In the genomic region with DNA sequence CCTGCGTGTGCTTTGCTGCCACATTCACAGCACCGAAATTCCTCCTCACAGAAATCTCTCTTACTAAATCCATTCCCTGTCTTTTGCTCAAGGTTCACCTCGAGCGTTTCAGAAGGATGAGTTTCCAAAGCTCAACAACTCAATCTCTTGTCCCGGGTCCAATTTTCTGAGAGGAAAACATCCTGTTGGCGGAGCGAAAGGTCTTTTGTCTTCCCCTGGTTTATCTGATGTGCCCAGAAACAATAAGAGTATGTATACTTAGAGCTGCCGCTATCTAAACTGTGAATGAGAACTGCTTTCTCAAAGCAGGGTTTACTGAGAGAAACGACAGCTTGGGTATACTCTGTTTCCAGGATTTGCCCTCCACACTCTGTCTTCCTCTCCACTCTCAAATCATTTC, we compare ENCODE assay signal across 20 mouse cellular contexts.
DNase-seq lines count a peak whose midpoint lies in the region; ATAC-seq and TF ChIP-seq lines count a peak whose summit lies in the region.
"Had no signal": no experiment of that assay in that cellular context is flagged by ENCODE, and none has a peak within 500 bp of the region (broad histone marks: within the 10 kb centered on the region; RNA-seq: fewer than 3 reads in every experiment).

No protein-coding gene starts in this region.

- H3K4me2 ChIP-seq in heart, postnatal 0 days (ENCODE audit: low read depth, low read length), result peak overlapping the region; percentile 12; the same call in 1 of the 2 replicates
- H3K4me2 ChIP-seq in liver, postnatal 0 days (ENCODE audit: low read depth, low read length), result no peak overlapping the region
- H3K4me2 ChIP-seq: forebrain, embryonic 15.5 days; hindbrain, embryonic 15.5 days; intestine, embryonic 15.5 days; limb, embryonic 12.5 days; liver, embryonic 15.5 days; midbrain, embryonic 11.5 days had no signal

- H3K27me3 ChIP-seq in heart, postnatal 0 days (ENCODE audit: control insufficient read depth, insufficient read depth, low read length), result peaks cover 8% of the 10 kb centered on the region; the same call in 1 of the 2 replicates
- H3K27me3 ChIP-seq in liver, postnatal 0 days (ENCODE audit: insufficient read depth, low read length), result no peaks in the 10 kb centered on the region
- H3K27me3 ChIP-seq: hindbrain, embryonic 15.5 days; intestine, embryonic 15.5 days; limb, embryonic 12.5 days; liver, embryonic 15.5 days had no signal

- TF ChIP-seq CTCF in gastrocnemius, adult 2 months (IDR thresholded peaks at IDR 0.05), result no peak
- no peak for TF ChIP-seq CTCF in heart, postnatal 0 days (IDR thresholded peaks at IDR 0.05; ENCODE audit: low read depth)
- TF ChIP-seq CTCF in liver, postnatal 0 days (IDR thresholded peaks at IDR 0.05; ENCODE audit: low read depth), result no peak

- WGBS in heart, postnatal 0 days, result 40% methylated on average over 9 of the region's 9 CpGs
- 29% methylated on average over 9 of the region's 9 CpGs for WGBS in liver, postnatal 0 days (ENCODE audit: insufficient replicate concordance)

- intact Hi-C loops in gastrocnemius, adult 2 months (cut with DNase I), result no loop called here

- no peak overlapping the region for H3K27ac ChIP-seq in gastrocnemius, adult 2 months
- H3K27ac ChIP-seq in heart, postnatal 0 days (ENCODE audit: low read depth), result no peak overlapping the region
- H3K27ac ChIP-seq in liver, postnatal 0 days (ENCODE audit: low read depth), result 0 out of 2 replicates have a peak overlapping the region, but pooled peaks have one; percentile 4
- H3K27ac ChIP-seq: forebrain, embryonic 15.5 days; hindbrain, embryonic 15.5 days; intestine, embryonic 15.5 days; layer of hippocampus, adult 2 months; limb, embryonic 12.5 days; liver, embryonic 15.5 days had no signal

- no peaks in the 10 kb centered on the region for H3K9me3 ChIP-seq in heart, postnatal 0 days (replicated peaks; ENCODE audit: control insufficient read depth, low read length)
- H3K9me3 ChIP-seq in liver, postnatal 0 days (ENCODE audit: low read length), result no peaks in the 10 kb centered on the region
- H3K9me3 ChIP-seq: forebrain, embryonic 15.5 days; hindbrain, embryonic 15.5 days; intestine, embryonic 15.5 days; limb, embryonic 12.5 days; liver, embryonic 15.5 days had no signal

- H3K4me1 ChIP-seq in heart, postnatal 0 days (ENCODE audit: control insufficient read depth, insufficient read depth), result no peaks in the 10 kb centered on the region
- no peaks in the 10 kb centered on the region for H3K4me1 ChIP-seq in liver, postnatal 0 days (ENCODE audit: insufficient read depth)
- H3K4me1 ChIP-seq: forebrain, embryonic 15.5 days; hindbrain, embryonic 15.5 days; intestine, embryonic 15.5 days; liver, embryonic 15.5 days had no signal

- ATAC-seq in heart, postnatal 0 days (ENCODE audit: insufficient read depth, low read depth), result no peak
- no peak for ATAC-seq in liver, postnatal 0 days
- ATAC-seq: forebrain, embryonic 15.5 days; intestine, embryonic 15.5 days had no signal

- H3K4me3 ChIP-seq in gastrocnemius, adult 2 months, result 0 out of 2 replicates have a peak overlapping the region, but pooled peaks have one; percentile 4
- H3K4me3 ChIP-seq in heart, postnatal 0 days (ENCODE audit: low read depth, low read length), result no peak overlapping the region
- no peak overlapping the region for H3K4me3 ChIP-seq in liver, postnatal 0 days (ENCODE audit: low read depth, low read length)
- H3K4me3 ChIP-seq: forebrain, embryonic 15.5 days; hindbrain, embryonic 15.5 days; intestine, embryonic 15.5 days; layer of hippocampus, adult 2 months; limb, embryonic 12.5 days; liver, embryonic 15.5 days had no signal

- H3K36me3 ChIP-seq in heart, postnatal 0 days (replicated peaks; ENCODE audit: control insufficient read depth, insufficient read depth, low read length), result no peaks in the 10 kb centered on the region
- H3K36me3 ChIP-seq in liver, postnatal 0 days (replicated peaks; ENCODE audit: insufficient read depth, low read length), result no peaks in the 10 kb centered on the region
- H3K36me3 ChIP-seq: forebrain, embryonic 15.5 days; hindbrain, embryonic 15.5 days; intestine, embryonic 15.5 days; limb, embryonic 12.5 days; liver, embryonic 15.5 days had no signal

- DNase-seq in gastrocnemius, adult 2 months, result no peak
- DNase-seq in gastrocnemius, adult 18-20 months (ENCODE audit: low spot score), result no peak
- DNase-seq in heart, postnatal 0 days (ENCODE audit: low spot score), result no peak
- DNase-seq in heart, adult 9 months (ENCODE audit: low spot score in 2 of 2), result no peak
- no peak for DNase-seq in liver, postnatal 0 days
- peak; percentile 62 for DNase-seq in lung, postnatal 10 days
- no peak for DNase-seq in retina, postnatal 1 day
- DNase-seq in right cerebral cortex, adult 18-20 months, result no peak
- DNase-seq: adrenal gland, postnatal 14 days; cerebellum, adult 8-10 months; gastrocnemius, postnatal 14 days; kidney, adult 9 months; kidney, postnatal 25 days had no signal

- TF ChIP-seq EP300 in heart, postnatal 0 days (IDR thresholded peaks at IDR 0.05; ENCODE audit: low read depth), result no peak
- no peak for TF ChIP-seq EP300 in liver, postnatal 0 days (IDR thresholded peaks at IDR 0.05; ENCODE audit: low read depth)

- no peak overlapping the region for H3K9ac ChIP-seq in heart, postnatal 0 days (replicated peaks; ENCODE audit: low read depth, low read length)
- H3K9ac ChIP-seq in liver, postnatal 0 days (replicated peaks), result no peak overlapping the region
- H3K9ac ChIP-seq: forebrain, embryonic 15.5 days; hindbrain, embryonic 15.5 days; intestine, embryonic 15.5 days; limb, embryonic 12.5 days; liver, embryonic 15.5 days had no signal
